9 mouse cellular contexts compared by ENCODE assay signal in the genomic region with DNA sequence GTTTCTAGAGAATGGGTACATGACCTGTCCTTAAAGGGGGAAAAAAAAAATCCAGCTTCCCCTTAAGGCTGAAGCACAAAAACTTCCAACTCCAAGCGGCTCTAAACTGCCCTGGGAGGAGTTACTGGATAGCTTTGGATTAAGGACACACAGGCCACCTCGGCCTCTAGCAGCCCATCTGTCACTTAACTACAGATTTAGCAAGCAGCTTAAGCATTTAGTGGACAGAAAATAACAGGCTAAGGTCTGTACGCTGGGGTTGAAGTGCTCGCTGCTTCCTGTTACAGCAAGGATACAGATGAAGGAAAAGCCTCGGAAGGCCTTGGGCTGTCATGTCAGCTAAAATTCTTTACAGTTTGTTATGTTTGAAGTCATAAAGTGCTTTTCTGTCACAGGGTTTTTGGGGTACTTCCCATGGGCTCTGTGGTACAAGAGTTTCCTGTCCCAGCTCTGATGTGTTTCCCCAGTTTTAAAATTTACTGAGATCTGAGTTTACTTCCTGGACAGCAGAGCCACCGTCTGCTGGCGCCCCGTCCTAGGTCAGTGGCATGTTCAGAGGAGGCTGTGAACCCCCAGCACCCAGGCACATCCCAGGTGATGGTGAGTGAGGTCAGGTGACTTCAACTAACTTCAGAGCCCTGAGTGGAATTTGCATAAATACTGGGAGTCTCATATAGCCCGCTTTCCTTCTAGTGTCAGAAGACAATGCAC. TPM values are rescaled to one million over a fixed set of nuclear protein-coding genes. Genes with fewer than 3 reads are reported as not detected.
DNase-seq lines count a peak whose midpoint lies in the region; ATAC-seq lines count a peak whose summit lies in the region.
"Had no signal": no experiment of that assay in that cellular context is flagged by ENCODE, and none has a peak within 500 bp of the region (broad histone marks: within the 10 kb centered on the region; RNA-seq: fewer than 3 reads in every experiment).

No protein-coding gene starts in this region.

- 61% methylated on average over 9 of the region's 9 CpGs for WGBS in kidney, embryonic 15.5 days
- 73% methylated on average over 9 of the region's 9 CpGs for WGBS in embryonic facial prominence, embryonic 10.5 days
- 63% methylated on average over 9 of the region's 9 CpGs for WGBS in limb, embryonic 13.5 days

- 0 out of 2 replicates have a peak overlapping the region, but pooled peaks have one; percentile 18 for H3K27ac ChIP-seq in kidney, embryonic 15.5 days
- H3K27ac ChIP-seq in embryonic facial prominence, embryonic 10.5 days (replicated peaks) = 0 out of 2 replicates have a peak overlapping the region, but pooled peaks have one; percentile 99
- no peak overlapping the region for H3K27ac ChIP-seq in limb, embryonic 13.5 days
- H3K27ac ChIP-seq: limb, embryonic 15.5 days had no signal

- H3K27me3 ChIP-seq in kidney, embryonic 15.5 days = no peaks in the 10 kb centered on the region
- no peaks in the 10 kb centered on the region for H3K27me3 ChIP-seq in embryonic facial prominence, embryonic 10.5 days (replicated peaks; ENCODE audit: low read depth, poor library complexity, severe bottlenecking)
- no peaks in the 10 kb centered on the region for H3K27me3 ChIP-seq in limb, embryonic 13.5 days
- H3K27me3 ChIP-seq: limb, embryonic 15.5 days had no signal

- no peak for ATAC-seq in kidney, embryonic 15.5 days (replicated peaks; ENCODE audit: low FRiP score)
- ATAC-seq in limb, embryonic 13.5 days (ENCODE audit: low FRiP score, low read depth) = no peak

- DNase-seq in kidney, adult 9 months = no peak
- DNase-seq in embryonic facial prominence, embryonic 10.5 days (ENCODE audit: low spot score) = no peak
- DNase-seq in retina, postnatal 1 day = peak; percentile 81
- DNase-seq in layer of hippocampus, adult 11-12 months (ENCODE audit: low spot score) = no peak
- no peak for DNase-seq in left cerebral cortex, adult 9 months (ENCODE audit: low spot score in 2 of 2)
- DNase-seq in ovary, postnatal 14 days (ENCODE audit: low spot score) = no peak

- no peak overlapping the region for H3K9ac ChIP-seq in kidney, embryonic 15.5 days
- H3K9ac ChIP-seq in limb, embryonic 13.5 days = peak overlapping the region; percentile 95

- H3K4me1 ChIP-seq in kidney, embryonic 15.5 days = peaks cover 34% of the 10 kb centered on the region
- peaks cover 56% of the 10 kb centered on the region for H3K4me1 ChIP-seq in embryonic facial prominence, embryonic 10.5 days
- H3K4me1 ChIP-seq in limb, embryonic 13.5 days = peaks cover 47% of the 10 kb centered on the region

- peak overlapping the region; percentile 85 for H3K4me2 ChIP-seq in kidney, embryonic 15.5 days
- peak overlapping the region; percentile 91 for H3K4me2 ChIP-seq in limb, embryonic 13.5 days (replicated peaks)

- H3K4me3 ChIP-seq in kidney, embryonic 15.5 days (replicated peaks) = 0 out of 2 replicates have a peak overlapping the region, but pooled peaks have one; percentile 4
- H3K4me3 ChIP-seq in embryonic facial prominence, embryonic 10.5 days = peak overlapping the region; percentile 98; the same call in 1 of the 2 replicates
- H3K4me3 ChIP-seq in limb, embryonic 13.5 days = peak overlapping the region; percentile 87; the same call in 1 of the 2 replicates

- H3K9me3 ChIP-seq in kidney, embryonic 15.5 days (replicated peaks) = no peaks in the 10 kb centered on the region
- H3K9me3 ChIP-seq in embryonic facial prominence, embryonic 10.5 days = no peaks in the 10 kb centered on the region
- H3K9me3 ChIP-seq in limb, embryonic 13.5 days = no peaks in the 10 kb centered on the region
- H3K9me3 ChIP-seq: limb, embryonic 15.5 days had no signal

- H3K36me3 ChIP-seq in kidney, embryonic 15.5 days = no peaks in the 10 kb centered on the region
- peaks cover 33% of the 10 kb centered on the region for H3K36me3 ChIP-seq in embryonic facial prominence, embryonic 10.5 days (replicated peaks)
- peaks cover 10% of the 10 kb centered on the region; the same call in 1 of the 2 replicates for H3K36me3 ChIP-seq in limb, embryonic 13.5 days
- H3K36me3 ChIP-seq: limb, embryonic 15.5 days had no signal

RNA-seq across cellular contexts. Expression of a gene that starts 2.4 kb away (rescaled TPM):
- 36.1 and 36.4 TPM in 2 replicates for polyA plus RNA-seq in kidney, embryonic 15.5 days (2015; fragmentation: Nextera tagmentation; extraction: Ambion mirVana)
- polyA plus RNA-seq in embryonic facial prominence, embryonic 10.5 days (2016; fragmentation: Nextera tagmentation; extraction: Ambion mirVana) = 59.4 and 60.5 TPM in 2 replicates
- 53.0 and 53.6 TPM in 2 replicates for polyA plus RNA-seq in limb, embryonic 13.5 days (2015; fragmentation: Nextera tagmentation; extraction: Ambion mirVana)

Comparison
In these comparisons a context has a peak if more than half of its experiments do, and no peak if none do; other contexts are left out.
1. H3K4me3 ChIP-seq: peak in every context shown above with its lines; median percentile 98 in embryonic facial prominence, embryonic 10.5 days; 87 in limb, embryonic 13.5 days; 4 in kidney, embryonic 15.5 days.